Mouse (Mus musculus) ES-E14 (cell line): ENCODE measurements around the gene Stra6l. TPM values are rescaled to one million over a fixed set of nuclear protein-coding genes. Genes with fewer than 3 reads are reported as not detected.

ENCODE experiments used
- DNase-seq: peaks from one replicate; pipeline ENCODE4 v3.0.0-alpha.2; 2013; ENCODE audit warnings: low read depth, low spot score
- H3K27ac ChIP-seq: 2 replicates; pipeline ENCODE4 v1.5.1; 2012; ENCODE audit warnings: low read depth, mild to moderate bottlenecking, low read length, moderate library complexity, mixed read lengths; ENCODE audit not compliant: poor library complexity, insufficient read depth, severe bottlenecking
- H3K36me3 ChIP-seq: 2 replicates; pipeline ENCODE4 v1.6.1; 2012; ENCODE audit warnings: mild to moderate bottlenecking, low read length, moderate library complexity, mixed read lengths; ENCODE audit not compliant: control insufficient read depth, poor library complexity, insufficient read depth, severe bottlenecking
- H3K4me1 ChIP-seq, 2 experiments: fragments of 150-350 bp in 1 of 2; sonication (generic) in 1 of 2; 2 replicates each; pipeline ENCODE4 v1.6.1; 2012; ENCODE audit warnings: low read length in 2 of 2, mild to moderate bottlenecking in 1 of 2, mixed read lengths in 1 of 2; ENCODE audit not compliant: control insufficient read depth in 2 of 2, insufficient read depth in 2 of 2, poor library complexity in 1 of 2
- H3K4me3 ChIP-seq, 2 experiments: fragments of 150-350 bp in 1 of 2; sonication (generic) in 1 of 2; 2 replicates each; pipeline ENCODE4 v1.5.1; 2012; ENCODE audit warnings: low read length in 2 of 2, low read depth in 1 of 2, mild to moderate bottlenecking in 1 of 2, mixed read lengths in 1 of 2; ENCODE audit not compliant: insufficient read depth in 1 of 2, poor library complexity in 1 of 2, severe bottlenecking in 1 of 2
- H3K9ac ChIP-seq: 2 replicates; pipeline ENCODE4 v1.6.1; 2012; ENCODE audit warnings: low read depth, mild to moderate bottlenecking, low read length, mixed read lengths; ENCODE audit not compliant: poor library complexity, insufficient read depth, severe bottlenecking
- H3K9me3 ChIP-seq: fragments of 150-350 bp; sonication (generic); 2 replicates; pipeline ENCODE4 v1.6.1; 2012; ENCODE audit warnings: low read depth, mild to moderate bottlenecking, low read length; ENCODE audit not compliant: control insufficient read depth, insufficient read depth
- CHD2 ChIP-seq: IDR thresholded peaks from 2 replicates; pipeline ENCODE4 v1.6.1; 2014; ENCODE audit warnings: mild to moderate bottlenecking, low read depth, low read length, inconsistent platforms
- HCFC1 ChIP-seq: IDR thresholded peaks from 2 replicates; pipeline ENCODE4 v1.6.1; 2012; ENCODE audit warnings: low read length, inconsistent platforms, borderline replicate concordance; ENCODE audit not compliant: insufficient read depth
- MAFK ChIP-seq: IDR thresholded peaks from 2 replicates; pipeline ENCODE4 v1.6.1; 2014; ENCODE audit warnings: mild to moderate bottlenecking, low read depth, low read length, inconsistent platforms; ENCODE audit not compliant: insufficient read depth
- ZC3H11A ChIP-seq: IDR thresholded peaks from 2 replicates; pipeline ENCODE4 v1.6.1; 2012; ENCODE audit warnings: low read depth, mild to moderate bottlenecking, inconsistent platforms, low read length, borderline replicate concordance
- ZNF384 ChIP-seq: IDR thresholded peaks from 2 replicates; pipeline ENCODE4 v1.6.1; 2012; ENCODE audit warnings: low read depth, low read length, inconsistent platforms
- in situ Hi-C, 2 experiments: fragments of 600-800 bp; cut with MboI; formaldehyde crosslinking; loops; one replicate each; pipeline ENCODE4 v1.15.1; 2025; ENCODE audit warnings: low sequenced_read_pairs in 2 of 2, inconsistent platforms in 1 of 2; ENCODE audit not compliant: unreplicated experiment in 2 of 2
- total RNA-seq: library from RNA; depleted of rRNA; stranded (reverse); fragments of 300-350 nt; gene quantifications from 2 replicates; pipeline ENCODE4 v1.2.3, GENCODE M21; 2012

Stra6l gene
- total RNA-seq, 1 experiment = 0.40 TPM

DNA sequence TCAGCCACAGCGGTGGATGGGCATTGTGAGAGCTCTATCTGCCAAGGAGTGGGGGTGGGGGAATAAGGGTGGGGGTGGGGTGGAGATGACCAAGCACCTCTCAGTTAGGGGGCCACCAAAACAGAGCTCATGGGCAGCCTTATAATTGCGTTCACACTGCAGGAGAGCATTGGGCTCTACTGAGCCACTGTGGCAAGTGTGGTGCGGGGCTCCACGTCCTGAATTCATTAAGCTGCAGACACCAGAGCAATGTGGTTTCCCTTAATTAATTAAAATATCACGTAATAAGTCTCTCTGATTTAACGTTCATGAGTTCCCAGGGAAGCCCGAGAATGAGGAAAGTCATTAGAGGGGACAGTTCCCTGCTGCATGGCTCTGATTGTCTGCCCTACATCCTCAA is 40.4 kb upstream of the Stra6l start:
- TF ChIP-seq HCFC1 = no peak
- no peak for TF ChIP-seq ZNF384
- no peak for TF ChIP-seq ZC3H11A
- TF ChIP-seq MAFK = no peak
- TF ChIP-seq CHD2 = no peak
- no peak for DNase-seq
- no peak overlapping the region for H3K27ac ChIP-seq
- no peak overlapping the region for H3K4me3 ChIP-seq
- H3K9ac ChIP-seq = no peak overlapping the region
- no peaks in the 10 kb centered on the region for H3K9me3 ChIP-seq
- H3K4me1 ChIP-seq = peaks cover 14 to 26% of the 10 kb centered on the region in 2 experiments; a peak in 3 of 4 replicates
- in situ Hi-C loops = no loop called here
- no peaks in the 10 kb centered on the region; the same call in 1 of the 2 replicates for H3K36me3 ChIP-seq

- no peaks in the 10 kb centered on the region; the same call in 1 of the 2 replicates for H3K36me3 ChIP-seq
- no peak for DNase-seq
- peak overlapping the region; percentile 34; the same call in 1 of the 2 replicates for H3K27ac ChIP-seq
- in situ Hi-C loops = no loop called here
- H3K9me3 ChIP-seq = no peaks in the 10 kb centered on the region
- no peak for TF ChIP-seq ZC3H11A
- TF ChIP-seq ZNF384 = peak; percentile 52; the same call in 1 of the 2 replicates
- peaks cover 14 to 36% of the 10 kb centered on the region in 2 experiments; a peak in 3 of 4 replicates for H3K4me1 ChIP-seq
- H3K9ac ChIP-seq = 0 out of 2 replicates have a peak overlapping the region, but pooled peaks have one; percentile 2
- no peak overlapping the region; a peak in 1 of 4 replicates for H3K4me3 ChIP-seq
Observed at GRCm38 (mm10) chr4:45811250-45811649, 37.2 kb upstream of the Stra6l start.

DNA sequence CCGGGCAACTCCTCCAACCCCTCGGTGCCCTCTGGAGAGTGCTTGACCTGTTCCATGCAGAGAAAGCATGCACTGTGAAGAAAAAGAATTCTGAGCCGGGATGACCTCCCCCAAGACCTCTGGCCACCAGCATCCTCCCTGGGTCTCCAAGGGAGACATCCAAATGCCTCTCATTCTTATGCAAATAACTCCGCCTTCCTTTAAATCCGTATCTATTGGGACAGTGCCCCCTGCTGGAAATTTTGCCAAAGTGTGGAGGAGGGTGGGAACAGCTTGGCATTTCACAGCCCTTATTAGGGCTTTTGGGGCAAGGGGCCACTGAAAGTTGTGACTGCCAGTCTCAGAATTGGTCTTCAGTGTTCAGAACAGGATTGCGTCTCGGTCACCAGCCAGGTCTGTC is 32.9 kb upstream of the Stra6l start:
- in situ Hi-C loops = no loop called here
- peak; percentile 16; the same call in 1 of the 2 replicates for TF ChIP-seq ZC3H11A
- no peak for TF ChIP-seq CHD2
- DNase-seq = peak; percentile 89
- no peak overlapping the region for H3K4me3 ChIP-seq
- H3K27ac ChIP-seq = no peak overlapping the region
- no peaks in the 10 kb centered on the region for H3K9me3 ChIP-seq
- no peak overlapping the region for H3K9ac ChIP-seq
- peaks cover 7 to 39% of the 10 kb centered on the region in 2 experiments for H3K4me1 ChIP-seq
- H3K36me3 ChIP-seq = no peaks in the 10 kb centered on the region; the same call in 1 of the 2 replicates

DNA sequence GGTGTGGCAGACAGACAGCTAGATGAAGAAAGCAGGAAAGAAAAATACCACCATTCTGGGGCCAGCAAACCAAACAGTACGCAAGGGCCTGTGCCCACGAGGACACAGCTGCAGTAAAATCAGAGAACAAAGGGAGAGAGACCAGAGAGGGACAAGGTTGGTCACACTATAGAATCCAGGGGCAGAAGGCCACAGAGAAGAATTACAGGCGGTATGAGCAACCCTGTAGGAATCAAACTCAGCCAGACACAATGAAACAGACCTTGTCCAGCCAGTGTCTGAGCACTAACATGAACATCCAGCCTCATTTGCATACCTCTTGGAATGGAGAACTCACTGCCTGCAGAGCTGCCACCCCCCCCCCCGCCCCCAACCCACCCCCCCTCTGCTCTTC is 29.7 kb upstream of the Stra6l start:
- Histone ChIP-seq H3K9ac (no peak overlapping the region), H3K4me1 (peaks cover 0 to 27% of the 10 kb centered on the region in 2 experiments; a peak in 3 of 4 replicates), H3K27ac (no peak overlapping the region), H3K36me3 (no peaks in the 10 kb centered on the region), H3K4me3 (no peak overlapping the region), H3K9me3 (no peaks in the 10 kb centered on the region)
- DNase-seq = no peak
- in situ Hi-C loops = no loop called here
- no peak for TF ChIP-seq HCFC1
- TF ChIP-seq ZC3H11A = no peak
- no peak for TF ChIP-seq ZNF384
- TF ChIP-seq MAFK = no peak
- no peak for TF ChIP-seq CHD2

GRCm38 (mm10) chr4:45819208-45819931 is 29.1 kb upstream of the Stra6l start:
- no peaks in the 10 kb centered on the region for H3K36me3 ChIP-seq
- in situ Hi-C loops = no loop called here
- H3K27ac ChIP-seq = no peak overlapping the region

More at GRCm38 (mm10) chr4:45819208-45819931, 29.1 kb upstream of the Stra6l start:
- Histone ChIP-seq H3K4me1 (peaks cover 0 to 27% of the 10 kb centered on the region in 2 experiments; a peak in 3 of 4 replicates), H3K9me3 (no peaks in the 10 kb centered on the region), H3K4me3 (peak overlapping the region in 1 of 2 experiments; percentile 21; a peak in 1 of 4 replicates), H3K9ac (no peak overlapping the region)
- DNase-seq = no peak
- TF ChIP-seq CHD2 (no peak), MAFK (no peak), ZNF384 (no peak), ZC3H11A (no peak), HCFC1 (no peak)
